ENCODE assay signal across 23 mouse cellular contexts in genomic region chr9:47583241-47583640, GRCm38 (mm10). TPM values are rescaled to one million over a fixed set of nuclear protein-coding genes. Genes with fewer than 3 reads are reported as not detected.
DNase-seq lines count a peak whose midpoint lies in the region; TF ChIP-seq lines count a peak whose summit lies in the region.
"Had no signal": no experiment of that assay in that cellular context is flagged by ENCODE, and none has a peak within 500 bp of the region (broad histone marks: within the 10 kb centered on the region; RNA-seq: fewer than 3 reads in every experiment).

No protein-coding gene starts in this region.

- H3K27me3 ChIP-seq in heart, adult 2 months (ENCODE audit: control insufficient read depth, insufficient read depth, low read length): no peaks in the 10 kb centered on the region
- H3K27me3 ChIP-seq: CH12.LX; embryonic facial prominence, embryonic 12.5 days; forebrain, embryonic 13.5 days; forebrain, embryonic 15.5 days; Patski had no signal

- TF ChIP-seq EP300 in heart, adult 2 months (IDR thresholded peaks at IDR 0.05; ENCODE audit: insufficient read depth, low read depth, low read length): no peak

- H3K4me1 ChIP-seq in heart, adult 2 months (ENCODE audit: control insufficient read depth, insufficient read depth, low read length): no peaks in the 10 kb centered on the region

- peak; percentile 10 for DNase-seq in heart, adult 11 months
- no peak for DNase-seq in heart, adult 2 months
- DNase-seq in ES-CJ7 (ENCODE audit: low read depth, low spot score) (peak; percentile 60), R1 (ENCODE audit: low read depth, low spot score) (peak; percentile 79)
- no peak for DNase-seq in kidney, postnatal 14 days
- DNase-seq in thymus, postnatal 36 days: no peak
- DNase-seq: adrenal gland, adult 8-10 months; adrenal gland, postnatal 14 days; adrenal gland, postnatal 36 days; B cell, adult 2 months; cerebellum, adult 11-12 months; cerebellum, adult 2 months; cerebellum, adult 9-10 months; cerebellum, postnatal 10 days; cerebellum, postnatal 25 days; forebrain, postnatal 0 days had no signal

- H3K27ac ChIP-seq in heart, adult 2 months: no peak overlapping the region
- H3K27ac ChIP-seq: embryonic facial prominence, embryonic 10.5 days; embryonic facial prominence, embryonic 12.5 days; forebrain, embryonic 13.5 days; forebrain, embryonic 15.5 days had no signal

- no peak for TF ChIP-seq CTCF in heart, adult 2 months (IDR thresholded peaks at IDR 0.05)

- H3K36me3 ChIP-seq in heart, adult 2 months (ENCODE audit: control insufficient read depth, insufficient read depth, low read length): no peaks in the 10 kb centered on the region
- H3K36me3 ChIP-seq: embryonic facial prominence, embryonic 12.5 days; forebrain, embryonic 15.5 days; G1E had no signal

- no peaks in the 10 kb centered on the region for H3K79me2 ChIP-seq in heart, adult 2 months (replicated peaks; ENCODE audit: control insufficient read depth, insufficient read depth, low read length)

- 85% methylated on average over 4 of the region's 4 CpGs for WGBS in heart, adult 2 months

- intact Hi-C loops in heart, adult 2 months (cut with DNase I): no loop called here

- H3K4me3 ChIP-seq in heart, adult 2 months: no peak overlapping the region
- H3K4me3 ChIP-seq: embryonic facial prominence, embryonic 10.5 days; embryonic facial prominence, embryonic 12.5 days; forebrain, embryonic 13.5 days; forebrain, embryonic 15.5 days had no signal

- no peak overlapping the region for H3K9ac ChIP-seq in heart, adult 2 months (ENCODE audit: low read depth, low read length)
- H3K9ac ChIP-seq: embryonic facial prominence, embryonic 12.5 days; forebrain, embryonic 13.5 days; forebrain, embryonic 15.5 days; forebrain, postnatal 0 days had no signal

- no peak for TF ChIP-seq POLR2A in heart, adult 2 months (IDR thresholded peaks at IDR 0.05; ENCODE audit: insufficient read depth, low read depth, low read length)

RNA-seq across cellular contexts. Expression of gene Cadm1, which starts 53.3 kb away (rescaled TPM):
- 1 to 10 TPM; 1.6 to 2.4 TPM for total RNA-seq in heart, adult 2 months (2021)
- polyA plus RNA-seq in heart, adult 2 months (2012; rRNA removed): 2.6 and 3.3 TPM in 2 replicates
- total RNA-seq: CH12.LX had no signal
- polyA plus RNA-seq: G1E had no signal

Comparison
In these comparisons a context has a peak if more than half of its experiments do, and no peak if none do; other contexts are left out.
1. DNase-seq: peak in heart, adult 11 months (single experiment), ES-CJ7 (single experiment) and R1 (single experiment); none in heart, adult 2 months (0 of 2), kidney, postnatal 14 days (single experiment) and thymus, postnatal 36 days (0 of 2).